ENCODE assay signal across 8 mouse cellular contexts in genomic region chr17:66276778-66277177, GRCm38 (mm10).
DNase-seq lines count a peak whose midpoint lies in the region; ATAC-seq and TF ChIP-seq lines count a peak whose summit lies in the region.

No protein-coding gene starts in this region.

- no peak overlapping the region for H3K9ac ChIP-seq in intestine, embryonic 16.5 days (ENCODE audit: low read depth, low read length)
- H3K9ac ChIP-seq in intestine, postnatal 0 days (ENCODE audit: low read depth, low read length): no peak overlapping the region
- H3K9ac ChIP-seq in hindbrain, embryonic 15.5 days: no peak overlapping the region
- H3K9ac ChIP-seq in neural tube, embryonic 12.5 days: no peak overlapping the region

- no peaks in the 10 kb centered on the region for H3K27me3 ChIP-seq in intestine, embryonic 16.5 days (replicated peaks; ENCODE audit: control insufficient read depth, insufficient read depth, low read length)
- H3K27me3 ChIP-seq in intestine, postnatal 0 days (replicated peaks; ENCODE audit: control insufficient read depth, insufficient read depth, low read length): no peaks in the 10 kb centered on the region
- no peaks in the 10 kb centered on the region for H3K27me3 ChIP-seq in hindbrain, embryonic 15.5 days
- no peaks in the 10 kb centered on the region for H3K27me3 ChIP-seq in neural tube, embryonic 12.5 days (replicated peaks)

- no peaks in the 10 kb centered on the region for H3K9me3 ChIP-seq in intestine, embryonic 16.5 days (ENCODE audit: control insufficient read depth, low read length)
- H3K9me3 ChIP-seq in intestine, postnatal 0 days (ENCODE audit: control insufficient read depth): no peaks in the 10 kb centered on the region
- no peaks in the 10 kb centered on the region for H3K9me3 ChIP-seq in hindbrain, embryonic 15.5 days
- H3K9me3 ChIP-seq in neural tube, embryonic 12.5 days: no peaks in the 10 kb centered on the region

- intact Hi-C loops in left cerebral cortex, adult 2 months (cut with DNase I): no loop called here

- peaks cover 3% of the 10 kb centered on the region for H3K4me1 ChIP-seq in intestine, embryonic 16.5 days (ENCODE audit: control insufficient read depth, insufficient read depth, low read length)
- no peaks in the 10 kb centered on the region for H3K4me1 ChIP-seq in intestine, postnatal 0 days (replicated peaks; ENCODE audit: control insufficient read depth, insufficient read depth, low read length)
- H3K4me1 ChIP-seq in hindbrain, embryonic 15.5 days (replicated peaks): peaks cover 17% of the 10 kb centered on the region
- peaks cover 14% of the 10 kb centered on the region for H3K4me1 ChIP-seq in neural tube, embryonic 12.5 days

- DNase-seq in frontal cortex, postnatal 10 days (ENCODE audit: low spot score in 2 of 2): peak; percentile 67 to 78
- peak; percentile 70 to 78 for DNase-seq in left cerebral cortex, adult 2 months (ENCODE audit: extremely low spot score in 1 of 2, low spot score in 2 of 2)
- no peak for DNase-seq in thymus, adult 18-20 months

- WGBS in intestine, embryonic 16.5 days: 56% methylated on average over 13 of the region's 13 CpGs
- WGBS in intestine, postnatal 0 days: 69% methylated on average over 13 of the region's 13 CpGs
- WGBS in hindbrain, embryonic 15.5 days: 9% methylated on average over 13 of the region's 13 CpGs
- 26% methylated on average over 13 of the region's 13 CpGs for WGBS in neural tube, embryonic 12.5 days

- peak; percentile 38; the same call in 1 of the 2 replicates for ATAC-seq in intestine, embryonic 16.5 days
- no peak for ATAC-seq in intestine, postnatal 0 days
- ATAC-seq in hindbrain, embryonic 15.5 days (ENCODE audit: low FRiP score, low read depth): peak; percentile 92
- peak; percentile 94 for ATAC-seq in neural tube, embryonic 12.5 days (ENCODE audit: low FRiP score, low read depth)
- no peak for ATAC-seq in activated CD4-positive, CD25-positive, alpha-beta regulatory T cell, adult 4 months

- TF ChIP-seq CTCF in intestine, postnatal 0 days (IDR thresholded peaks at IDR 0.05; ENCODE audit: low read depth): no peak
- no peak for TF ChIP-seq CTCF in left cerebral cortex, adult 2 months (IDR thresholded peaks at IDR 0.05)

- H3K36me3 ChIP-seq in intestine, embryonic 16.5 days (ENCODE audit: control insufficient read depth, insufficient read depth, low read length): no peaks in the 10 kb centered on the region
- no peaks in the 10 kb centered on the region for H3K36me3 ChIP-seq in intestine, postnatal 0 days (ENCODE audit: control insufficient read depth, insufficient read depth)
- no peaks in the 10 kb centered on the region for H3K36me3 ChIP-seq in hindbrain, embryonic 15.5 days
- no peaks in the 10 kb centered on the region for H3K36me3 ChIP-seq in neural tube, embryonic 12.5 days

- no peak overlapping the region for H3K27ac ChIP-seq in intestine, embryonic 16.5 days (ENCODE audit: low read length)
- no peak overlapping the region for H3K27ac ChIP-seq in intestine, postnatal 0 days (ENCODE audit: low read depth, low read length)
- H3K27ac ChIP-seq in hindbrain, embryonic 15.5 days (replicated peaks): peak overlapping the region; percentile 59
- H3K27ac ChIP-seq in left cerebral cortex, adult 2 months: no peak overlapping the region; the same call in 1 of the 2 replicates
- no peak overlapping the region; the same call in 1 of the 2 replicates for H3K27ac ChIP-seq in neural tube, embryonic 12.5 days

- no peak overlapping the region for H3K4me3 ChIP-seq in intestine, embryonic 16.5 days (ENCODE audit: low read length)
- no peak overlapping the region for H3K4me3 ChIP-seq in intestine, postnatal 0 days (ENCODE audit: low read depth, low read length)
- no peak overlapping the region for H3K4me3 ChIP-seq in hindbrain, embryonic 15.5 days
- H3K4me3 ChIP-seq in left cerebral cortex, adult 2 months: no peak overlapping the region
- no peak overlapping the region for H3K4me3 ChIP-seq in neural tube, embryonic 12.5 days

- no peak overlapping the region for H3K4me2 ChIP-seq in intestine, embryonic 16.5 days (ENCODE audit: low read depth, low read length)
- H3K4me2 ChIP-seq in intestine, postnatal 0 days (replicated peaks; ENCODE audit: low read depth): no peak overlapping the region
- H3K4me2 ChIP-seq in hindbrain, embryonic 15.5 days: no peak overlapping the region; the same call in 1 of the 2 replicates
- 0 out of 2 replicates have a peak overlapping the region, but pooled peaks have one; percentile 20 for H3K4me2 ChIP-seq in neural tube, embryonic 12.5 days (replicated peaks)

Comparison
In these comparisons a context has a peak if more than half of its experiments do, and no peak if none do; other contexts are left out.
1. ATAC-seq: peak in intestine, embryonic 16.5 days (single experiment), hindbrain, embryonic 15.5 days (single experiment) and neural tube, embryonic 12.5 days (single experiment); none in intestine, postnatal 0 days (single experiment) and activated CD4-positive, CD25-positive, alpha-beta regulatory T cell, adult 4 months (single experiment).
2. DNase-seq: peak in frontal cortex, postnatal 10 days (2 of 2) and left cerebral cortex, adult 2 months (2 of 2); none in thymus, adult 18-20 months (0 of 2).